Mouse (Mus musculus) liver, embryonic 14.5 days (tissue): ENCODE results near the gene Nav2.

Source experiments
- CTCF ChIP-seq: IDR thresholded peaks from 2 replicates; pipeline ENCODE4 v1.5.1; 2016; ENCODE audit warnings: antibody characterized with exemption, low read depth, control low read depth
- EP300 ChIP-seq: IDR thresholded peaks from 2 replicates; pipeline ENCODE4 v1.6.1; 2016; ENCODE audit warnings: antibody characterized with exemption, low read depth

GRCm38 (mm10) chr7:49456148-49456547, 547.6 kb downstream of the Nav2 start:
- peak; percentile 82 for TF ChIP-seq CTCF
- no peak for TF ChIP-seq EP300
